Mouse (Mus musculus): Measurements from ENCODE around the gene Lrrc71.

Lrrc71 gene

GRCm38 (mm10) chr3:87748431-87748830 is at the start of gene Lrrc71:
Gene Lrrc71, minus strand, starts transcription at chr3:87748625.
- CTCF ChIA-PET: interaction anchor here (0.5 to 1.6 kb wide), 3 partner anchors 12 to 23 kb away, joined by 3 to 5 read pairs (median 3); no protein-coding TSS in a partner anchor

GRCm38 (mm10) chr3:87796736-87797334 is 48.4 kb upstream of the Lrrc71 start, which contains the start of gene Insrr:
Gene Insrr, plus strand, starts transcription at chr3:87796951.
- CTCF ChIA-PET: no interaction called here

- CTCF ChIA-PET: interaction anchor here (3.2 kb wide), 1 partner anchor 21 kb away, joined by 11 read pairs; no protein-coding TSS in a partner anchor
These were observed 47.2 kb upstream of the Lrrc71 start for GRCm38 (mm10) chr3:87795336-87796277.

- CTCF ChIA-PET: interaction anchor here (3.2 kb wide), 1 partner anchor 22 kb away, joined by 11 read pairs; no protein-coding TSS in a partner anchor
These were observed 46.5 kb upstream of the Lrrc71 start, which contains the start of gene Ntrk1 for GRCm38 (mm10) chr3:87794922-87795325. Gene Ntrk1, minus strand, starts transcription at chr3:87795162.

- CTCF ChIA-PET: no interaction called here
These were observed 41.3 kb upstream of the Lrrc71 start for GRCm38 (mm10) chr3:87789768-87790167.

GRCm38 (mm10) chr3:87789248-87789647 is 40.8 kb upstream of the Lrrc71 start:
- CTCF ChIA-PET: no interaction called here

- CTCF ChIA-PET: interaction anchor here (0.7 kb wide), 1 partner anchor 28 kb away, joined by 10 read pairs; no protein-coding TSS in a partner anchor
These were observed 37.3 kb upstream of the Lrrc71 start for GRCm38 (mm10) chr3:87785626-87786214.

- CTCF ChIA-PET: interaction anchor here (0.7 kb wide), 1 partner anchor 29 kb away, joined by 10 read pairs; no protein-coding TSS in a partner anchor
These were observed 36.7 kb upstream of the Lrrc71 start for GRCm38 (mm10) chr3:87785156-87785555.

GRCm38 (mm10) chr3:87783282-87784023 is 35.0 kb upstream of the Lrrc71 start:
- CTCF ChIA-PET: interaction anchor here (0.5 kb wide), 1 partner anchor 166 kb away, joined by 3 read pairs; no protein-coding TSS in a partner anchor

GRCm38 (mm10) chr3:87779086-87779485 is 30.7 kb upstream of the Lrrc71 start:
- CTCF ChIA-PET: interaction anchor here (0.6 kb wide), 1 partner anchor 1712 kb away, joined by 3 read pairs; no protein-coding TSS in a partner anchor

GRCm38 (mm10) chr3:87778283-87778682 is 29.9 kb upstream of the Lrrc71 start:
- CTCF ChIA-PET: interaction anchor here (0.7 kb wide), 1 partner anchor 8 kb away, joined by 3 read pairs; no protein-coding TSS in a partner anchor

- CTCF ChIA-PET: interaction anchor here (1.2 kb wide), 1 partner anchor 22 kb away, joined by 5 read pairs; the partner anchor contains the start of gene Lrrc71
These were observed 22.7 kb upstream of the Lrrc71 start for GRCm38 (mm10) chr3:87771088-87771487.

- CTCF ChIA-PET: interaction anchor here (0.6 to 0.9 kb wide), 2 partner anchors 19 to 74 kb away, joined by 3 to 4 read pairs; no protein-coding TSS in a partner anchor
These were observed 21.9 kb upstream of the Lrrc71 start for GRCm38 (mm10) chr3:87770280-87770679.

- CTCF ChIA-PET: interaction anchor here (0.9 to 3.2 kb wide), 2 partner anchors 13 to 18 kb away, joined by 3 to 16 read pairs; no protein-coding TSS in a partner anchor
These were observed 21.1 kb upstream of the Lrrc71 start for GRCm38 (mm10) chr3:87769506-87769905.

GRCm38 (mm10) chr3:87768844-87769243 is 20.4 kb upstream of the Lrrc71 start:
- CTCF ChIA-PET: interaction anchor here (3.2 kb wide), 1 partner anchor 13 kb away, joined by 16 read pairs; no protein-coding TSS in a partner anchor

- CTCF ChIA-PET: interaction anchor here (0.5 to 3.2 kb wide), 3 partner anchors 12 to 106 kb away, joined by 3 to 16 read pairs (median 3); partner anchors contain the start of gene Lrrc71
These were observed 20.0 kb upstream of the Lrrc71 start for GRCm38 (mm10) chr3:87768431-87768830.

- CTCF ChIA-PET: interaction anchor here (0.5 to 3.2 kb wide), 3 partner anchors 12 to 105 kb away, joined by 3 to 16 read pairs (median 3); partner anchors contain the start of gene Lrrc71
These were observed 19.3 kb upstream of the Lrrc71 start for GRCm38 (mm10) chr3:87767764-87768163.

GRCm38 (mm10) chr3:87766284-87766667 is 17.9 kb upstream of the Lrrc71 start:
- CTCF ChIA-PET: interaction anchor here (0.5 to 0.6 kb wide), 2 partner anchors 190 to 565 kb away, joined by 3 read pairs; no protein-coding TSS in a partner anchor

GRCm38 (mm10) chr3:87765631-87766283 is 17.3 kb upstream of the Lrrc71 start:
- CTCF ChIA-PET: interaction anchor here (0.5 to 0.6 kb wide), 2 partner anchors 191 to 566 kb away, joined by 3 read pairs; no protein-coding TSS in a partner anchor

All from spleen, embryonic (tissue).